Mouse (Mus musculus) limb, embryonic 15.5 days (tissue): ENCODE results near the gene Ramp2. TPM values are rescaled to one million over a fixed set of nuclear protein-coding genes. Genes with fewer than 3 reads are reported as not detected.

Source experiments
- ATAC-seq: fragments of 200-750 bp; cut with Nextera tagmentation; 2 replicates; pipeline ENCODE4 v1.8.0; 2017; ENCODE audit warnings: low read depth, moderate TSS enrichment; ENCODE audit not compliant: insufficient number of reproducible peaks, low FRiP score, low TSS enrichment
- H3K27ac ChIP-seq: fragments of 300-500 bp; sonication (generic); 2 replicates; pipeline ENCODE4 v1.5.1; 2015; ENCODE audit warnings: moderate library complexity, mild to moderate bottlenecking, inconsistent platforms
- H3K27me3 ChIP-seq: fragments of 300-500 bp; sonication (generic); 2 replicates; pipeline ENCODE4 v1.6.1; 2015; ENCODE audit warnings: inconsistent platforms
- H3K36me3 ChIP-seq: fragments of 300-500 bp; sonication (generic); 2 replicates; pipeline ENCODE4 v1.6.1; 2015; ENCODE audit warnings: inconsistent platforms
- H3K4me1 ChIP-seq: fragments of 300-500 bp; sonication (generic); 2 replicates; pipeline ENCODE4 v1.6.1; 2015; ENCODE audit warnings: inconsistent platforms
- H3K4me2 ChIP-seq: fragments of 300-500 bp; sonication (generic); 2 replicates; pipeline ENCODE4 v1.6.1; 2015; ENCODE audit warnings: mild to moderate bottlenecking, inconsistent platforms
- H3K4me3 ChIP-seq: fragments of 300-500 bp; sonication (generic); 2 replicates; pipeline ENCODE4 v1.5.1; 2015; ENCODE audit warnings: mild to moderate bottlenecking, inconsistent platforms
- H3K9ac ChIP-seq: fragments of 300-500 bp; sonication (generic); 2 replicates; pipeline ENCODE4 v1.6.1; 2015; ENCODE audit warnings: inconsistent platforms
- H3K9me3 ChIP-seq: fragments of 300-500 bp; sonication (generic); 2 replicates; pipeline ENCODE4 v1.6.1; 2016; ENCODE audit warnings: inconsistent platforms
- WGBS: fragments of 180-500 bp; shearing (Covaris S2); methylation state at CpG from one replicate; pipeline ENCODE4 v1.1.7; 2015; 5-methylcytosine and 5-hydroxymethylcytosine counted together
- polyA plus RNA-seq: library from polyadenylated mRNA; unstranded; fragments of >200 nt; fragmentation: Nextera tagmentation; extraction: Ambion mirVana; gene quantifications from 2 replicates; pipeline ENCODE4 v1.2.1, GENCODE M21; 2015

Gene Ramp2
- polyA plus RNA-seq, 1 experiment from 2014 or later, result 99.6 TPM

DNA sequence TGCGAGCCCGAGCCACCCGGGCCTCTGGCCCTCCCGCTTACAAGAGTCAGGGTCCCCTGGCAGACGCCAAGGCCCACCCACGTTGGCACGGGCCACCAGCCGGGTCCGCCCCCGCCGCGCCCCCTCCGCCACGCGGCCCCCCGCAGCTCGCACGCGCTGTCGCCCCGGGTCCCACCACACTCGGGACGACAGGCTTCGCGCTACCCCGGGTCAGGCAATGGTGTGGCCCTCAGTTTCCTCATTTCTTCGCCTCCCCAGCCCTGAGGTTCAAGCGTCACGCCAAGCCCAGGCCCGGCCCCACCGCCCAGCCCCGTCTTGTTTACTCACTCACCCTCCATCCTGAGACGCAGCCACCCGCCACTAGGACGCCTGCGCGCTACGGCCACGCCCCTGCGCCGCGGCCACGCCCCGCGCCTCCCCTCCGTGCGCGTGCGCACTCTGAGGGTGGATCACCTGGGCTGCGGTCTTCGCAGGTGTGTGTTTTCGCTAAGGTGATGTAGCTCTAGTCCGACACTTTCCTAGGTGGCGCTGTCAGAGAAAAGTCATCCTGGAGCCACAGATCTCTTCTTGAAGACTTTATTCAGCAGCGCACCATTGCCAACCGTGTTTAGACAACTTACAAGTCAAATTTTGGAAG is 19.6 kb upstream of the Ramp2 start, which contains the start of gene Ezh1:
TSS of gene Ezh1 (minus strand) at position 399 of the 637 bp plus-strand sequence.
- Histone ChIP-seq H3K9me3 (no peaks in the 10 kb centered on the region), H3K4me2 (peak within 1 kb of the TSS; percentile 78), H3K9ac (peak within 1 kb of the TSS; percentile 76), H3K4me1 (peaks cover 19% of the 10 kb centered on the region), H3K36me3 (0 out of 2 replicates have a peak, but pooled peaks cover 3% of the 10 kb centered on the region), H3K27ac (peak within 1 kb of the TSS; percentile 74), H3K27me3 (no peaks in the 10 kb centered on the region), H3K4me3 (peak within 1 kb of the TSS; percentile 84)
- peak; percentile 88 for ATAC-seq
- WGBS, result under 1% methylated on average over 56 of the region's 56 CpGs

DNA sequence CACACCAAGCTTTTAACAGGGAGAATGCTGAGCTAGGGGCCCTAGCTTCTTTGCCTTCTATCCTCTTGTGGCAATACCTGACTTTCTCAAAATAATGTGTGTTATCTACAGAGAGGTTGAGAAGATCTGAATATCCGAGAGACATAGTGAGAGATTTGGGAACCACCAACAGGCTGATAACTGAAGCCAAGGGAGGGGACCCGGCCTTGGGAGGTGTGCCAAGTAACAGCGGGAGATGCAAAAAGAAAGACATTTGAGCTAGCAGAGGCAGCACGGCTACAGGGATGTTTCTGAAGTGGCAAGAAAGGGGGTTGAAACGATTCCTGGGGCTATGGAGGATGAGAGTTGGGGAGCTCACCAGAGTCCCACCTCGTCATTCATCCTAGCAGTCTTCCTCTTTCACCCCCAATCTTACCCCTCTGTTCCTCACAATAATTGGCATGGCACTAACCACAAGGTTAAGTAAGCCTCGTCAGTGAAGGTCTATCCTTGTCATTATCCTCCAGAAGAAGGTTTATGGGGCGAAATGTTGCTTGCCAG is 16.4 kb upstream of the Ramp2 start:
- H3K9ac ChIP-seq, result no peak overlapping the region
- H3K4me1 ChIP-seq, result peaks cover 34% of the 10 kb centered on the region
- peak overlapping the region; percentile 78; the same call in 1 of the 2 replicates for H3K27ac ChIP-seq
- WGBS, result 37% methylated on average over 8 of the region's 8 CpGs
- H3K36me3 ChIP-seq, result no peaks in the 10 kb centered on the region
- ATAC-seq, result no peak
- H3K4me3 ChIP-seq, result no peak overlapping the region
- H3K4me2 ChIP-seq, result 0 out of 2 replicates have a peak overlapping the region, but pooled peaks have one; percentile 37
- no peaks in the 10 kb centered on the region for H3K9me3 ChIP-seq
- no peaks in the 10 kb centered on the region for H3K27me3 ChIP-seq

DNA sequence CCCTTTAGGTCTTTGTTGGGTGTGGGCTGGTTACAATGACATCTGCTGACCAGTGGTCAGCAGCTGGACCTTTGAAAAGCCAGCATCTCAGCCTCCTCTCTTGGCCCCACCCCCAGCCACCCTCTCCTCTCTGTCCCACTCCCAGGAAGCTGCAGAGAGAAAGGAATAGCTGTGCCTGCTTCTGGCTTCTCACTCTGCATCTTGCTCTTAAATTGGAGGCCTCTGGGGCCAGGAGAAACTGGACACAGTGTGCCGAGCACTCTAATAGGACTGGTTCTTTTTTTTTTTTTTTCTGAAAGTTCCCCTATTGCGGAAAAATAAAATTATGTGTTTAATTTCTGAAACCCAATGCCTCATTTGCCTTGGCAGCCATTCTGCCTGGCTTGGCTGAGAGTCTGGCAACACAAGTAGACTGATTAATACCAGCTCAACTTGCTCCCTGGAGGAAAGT is 15.7 kb upstream of the Ramp2 start:
- ATAC-seq, result no peak
- no peaks in the 10 kb centered on the region for H3K9me3 ChIP-seq
- no peaks in the 10 kb centered on the region for H3K36me3 ChIP-seq
- H3K27me3 ChIP-seq, result no peaks in the 10 kb centered on the region
- H3K4me1 ChIP-seq, result peaks cover 34% of the 10 kb centered on the region
- 10% methylated on average over 2 of the region's 2 CpGs for WGBS
- H3K4me2 ChIP-seq, result peak overlapping the region; percentile 37; the same call in 1 of the 2 replicates
- peak overlapping the region; percentile 78 for H3K27ac ChIP-seq
- no peak overlapping the region for H3K9ac ChIP-seq
- no peak overlapping the region for H3K4me3 ChIP-seq

DNA sequence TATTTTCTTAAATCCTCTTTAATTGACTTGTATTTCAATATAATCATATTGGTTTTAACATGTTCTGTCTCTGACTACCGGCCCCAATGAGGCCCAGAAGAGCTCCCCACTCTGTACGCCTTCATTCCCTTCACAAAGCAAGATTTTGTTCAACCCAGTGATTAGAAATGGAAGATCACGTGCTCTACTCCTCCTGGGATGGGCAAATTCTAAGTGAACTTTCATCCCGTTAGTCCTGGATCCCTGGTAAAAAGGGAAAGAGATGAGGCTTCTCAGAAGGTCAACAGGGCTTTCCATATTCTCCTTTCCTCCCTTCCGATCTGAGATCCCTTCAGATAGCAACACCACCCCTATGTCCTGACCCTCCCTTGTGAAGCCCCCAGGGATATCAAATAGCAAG is 15.3 kb upstream of the Ramp2 start:
- WGBS, result 25% methylated on average over 5 of the region's 5 CpGs
- Histone ChIP-seq H3K36me3 (no peaks in the 10 kb centered on the region), H3K4me1 (peaks cover 34% of the 10 kb centered on the region), H3K4me3 (no peak overlapping the region), H3K27ac (peak overlapping the region; percentile 78), H3K9me3 (no peaks in the 10 kb centered on the region), H3K9ac (no peak overlapping the region), H3K27me3 (no peaks in the 10 kb centered on the region), H3K4me2 (peak overlapping the region; percentile 37)
- no peak for ATAC-seq

DNA sequence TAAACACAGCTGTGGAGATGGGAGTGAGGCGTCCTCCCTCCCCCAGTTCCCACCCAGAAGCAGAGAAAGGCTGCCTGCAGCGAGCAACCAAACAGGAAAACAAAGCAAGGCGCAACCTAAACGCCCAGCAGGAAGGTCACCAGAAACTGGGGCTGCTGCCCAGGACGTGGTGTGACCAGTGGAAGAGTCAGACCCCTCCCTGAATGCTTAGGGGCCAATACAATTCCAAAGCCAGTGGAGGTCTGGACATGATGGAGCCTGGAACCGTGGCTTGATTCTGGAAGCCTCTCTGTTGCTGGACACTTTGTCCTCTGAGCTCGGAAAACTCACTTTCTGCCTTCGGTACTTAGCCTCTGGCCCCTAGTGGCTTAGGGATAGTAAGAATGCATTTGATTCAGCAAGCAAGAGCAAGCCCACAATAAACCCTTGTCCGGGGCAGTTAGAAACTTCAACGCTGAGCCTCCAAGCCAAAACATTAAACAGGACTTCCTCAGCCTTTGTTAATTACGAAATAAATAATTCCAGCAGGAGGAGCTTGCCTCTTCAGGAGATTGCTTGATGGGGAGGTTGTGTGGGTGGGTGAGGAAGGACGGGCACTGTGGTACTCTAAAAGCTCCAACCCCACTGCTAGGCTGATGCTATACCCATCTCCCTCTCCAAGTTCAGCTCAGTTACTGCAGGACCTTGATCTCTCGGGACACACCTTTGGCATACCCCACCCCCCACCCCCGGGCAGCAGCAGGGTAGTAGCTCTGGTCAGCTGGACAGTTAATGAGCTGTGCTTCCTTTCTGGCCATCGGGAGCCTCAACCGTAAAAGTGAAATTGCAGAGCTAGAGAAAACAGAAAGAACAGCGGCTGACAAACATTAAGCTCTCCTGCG is 14.6 kb upstream of the Ramp2 start:
- no peaks in the 10 kb centered on the region for H3K36me3 ChIP-seq
- no peaks in the 10 kb centered on the region for H3K9me3 ChIP-seq
- no peaks in the 10 kb centered on the region for H3K27me3 ChIP-seq
- H3K4me1 ChIP-seq, result peaks cover 34% of the 10 kb centered on the region
- H3K4me3 ChIP-seq, result peak overlapping the region; percentile 19
- WGBS, result 7% methylated on average over 18 of the region's 18 CpGs
- H3K4me2 ChIP-seq, result peak overlapping the region; percentile 37
- H3K9ac ChIP-seq, result no peak overlapping the region
- no peak for ATAC-seq
- H3K27ac ChIP-seq, result peak overlapping the region; percentile 78

DNA sequence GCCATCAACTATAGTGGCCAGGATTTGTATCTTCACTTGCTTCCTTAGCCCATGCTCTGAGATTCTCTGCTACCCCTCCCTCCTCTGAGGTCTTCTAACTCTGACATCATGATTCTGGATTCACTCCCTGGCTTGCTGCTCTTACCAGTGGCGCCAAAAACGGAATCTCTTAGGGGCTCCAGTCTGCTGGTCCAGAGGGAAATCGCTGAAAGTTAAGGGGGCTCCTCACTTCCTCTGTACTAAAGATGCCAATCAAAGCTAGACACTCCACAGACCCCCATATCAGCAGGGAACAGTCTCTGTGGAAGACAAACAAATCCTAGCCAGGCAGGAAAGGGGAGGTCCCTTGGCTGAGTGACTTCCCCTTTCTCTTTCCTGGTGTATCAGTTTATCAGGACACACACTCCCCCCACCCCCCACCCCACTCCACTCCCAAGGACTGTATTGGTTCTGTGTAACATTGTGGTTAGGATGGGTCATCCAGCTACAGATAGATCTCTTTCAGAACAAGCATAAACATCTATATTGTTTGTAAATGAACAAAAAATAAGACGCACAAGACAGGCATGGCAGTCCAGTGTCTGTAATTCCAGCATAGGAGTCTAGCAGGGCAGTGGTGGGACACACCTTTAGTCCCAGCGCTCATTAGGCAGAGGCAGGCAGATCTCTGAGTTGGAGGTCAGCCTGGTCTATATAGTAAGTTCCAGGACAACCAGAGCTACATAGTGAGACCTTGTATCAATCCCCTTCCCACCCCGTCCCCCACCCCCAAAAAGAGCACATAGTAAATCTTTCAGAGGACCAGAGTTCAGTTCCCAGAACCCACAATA is 13.6 kb upstream of the Ramp2 start:
- peak overlapping the region; percentile 78 for H3K27ac ChIP-seq
- H3K9ac ChIP-seq, result no peak overlapping the region
- H3K27me3 ChIP-seq, result no peaks in the 10 kb centered on the region
- 46% methylated on average over 6 of the region's 6 CpGs for WGBS
- H3K9me3 ChIP-seq, result no peaks in the 10 kb centered on the region
- ATAC-seq, result peak; percentile 63
- H3K4me3 ChIP-seq, result peak overlapping the region; percentile 19; the same call in 1 of the 2 replicates
- peaks cover 36% of the 10 kb centered on the region for H3K4me1 ChIP-seq
- H3K36me3 ChIP-seq, result no peaks in the 10 kb centered on the region
- H3K4me2 ChIP-seq, result peak overlapping the region; percentile 37; the same call in 1 of the 2 replicates

DNA sequence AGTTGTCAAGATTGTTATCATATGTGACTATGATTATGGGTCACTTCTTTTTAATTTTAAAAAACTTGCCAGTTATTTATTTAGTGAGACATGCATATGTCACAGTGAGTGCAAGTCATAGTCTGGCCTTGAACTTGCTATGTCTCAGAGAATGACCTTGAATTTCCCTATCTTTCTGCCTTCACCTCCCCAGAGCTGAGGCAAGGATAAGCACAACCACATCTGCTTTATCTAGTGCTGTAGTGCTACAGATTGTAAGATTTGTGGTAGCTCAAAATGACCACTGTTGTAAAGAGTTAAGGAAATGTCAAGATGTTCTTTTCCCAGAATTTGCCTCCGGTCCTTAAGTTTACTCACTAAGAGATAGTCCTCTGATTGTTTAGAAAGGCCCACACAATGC is 12.6 kb upstream of the Ramp2 start:
- no peak overlapping the region for H3K9ac ChIP-seq
- ATAC-seq, result no peak

DNA sequence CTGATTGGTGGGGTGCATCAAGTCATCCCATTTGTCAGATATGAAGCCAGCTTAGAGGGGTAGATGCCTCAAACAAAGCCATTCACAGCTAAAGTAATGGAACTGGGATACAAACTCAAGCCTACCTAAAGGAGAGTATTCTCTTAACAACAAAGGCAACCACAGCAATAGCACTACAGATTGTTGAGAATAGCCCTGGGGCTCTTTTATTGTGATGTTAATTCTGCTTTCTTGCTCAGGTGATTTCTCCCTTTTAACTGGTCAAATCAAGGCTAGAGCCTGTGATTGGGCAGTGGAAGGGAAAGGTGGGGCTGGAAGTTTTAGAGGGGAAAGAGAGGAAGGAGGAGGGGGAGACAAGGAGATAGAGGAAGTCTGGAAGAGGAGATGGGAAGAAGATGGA is 11.7 kb upstream of the Ramp2 start:
- Histone ChIP-seq H3K4me3 (no peak overlapping the region), H3K27ac (no peak overlapping the region), H3K9ac (no peak overlapping the region), H3K9me3 (no peaks in the 10 kb centered on the region), H3K36me3 (no peaks in the 10 kb centered on the region), H3K27me3 (no peaks in the 10 kb centered on the region), H3K4me1 (peaks cover 45% of the 10 kb centered on the region), H3K4me2 (no peak overlapping the region)
- no peak for ATAC-seq

More for the DNA sequence above, 12.6 kb upstream of the Ramp2 start:
- H3K27me3 ChIP-seq, result no peaks in the 10 kb centered on the region
- 92% methylated on average over 1 of the region's 1 CpGs for WGBS
- no peaks in the 10 kb centered on the region for H3K36me3 ChIP-seq
- H3K4me2 ChIP-seq, result no peak overlapping the region
- no peak overlapping the region for H3K27ac ChIP-seq
- H3K4me1 ChIP-seq, result peaks cover 43% of the 10 kb centered on the region
- H3K4me3 ChIP-seq, result no peak overlapping the region
- H3K9me3 ChIP-seq, result no peaks in the 10 kb centered on the region

DNA sequence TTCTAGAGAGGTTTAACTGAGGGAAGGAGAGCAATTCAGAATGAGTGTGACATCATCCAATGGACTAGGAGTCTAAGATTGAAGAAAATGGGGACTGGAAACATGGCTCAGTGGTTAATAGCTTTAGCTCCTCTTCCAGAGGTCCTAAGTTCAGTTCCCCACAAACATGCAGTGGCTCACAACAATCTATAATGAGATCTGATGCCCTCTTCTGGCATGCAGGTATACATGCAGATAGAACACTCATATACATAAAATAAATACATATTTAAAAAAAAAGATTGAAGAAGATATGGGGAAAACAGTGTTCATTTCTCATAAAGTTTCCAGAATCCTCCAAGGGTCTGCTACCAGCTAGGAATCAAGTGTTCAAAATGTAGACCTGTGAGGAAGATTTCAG is 10.4 kb upstream of the Ramp2 start:
- H3K4me2 ChIP-seq, result no peak overlapping the region
- no peaks in the 10 kb centered on the region for H3K9me3 ChIP-seq
- no peaks in the 10 kb centered on the region for H3K36me3 ChIP-seq
- no peak overlapping the region for H3K9ac ChIP-seq
- peaks cover 34% of the 10 kb centered on the region for H3K4me1 ChIP-seq
- H3K27me3 ChIP-seq, result no peaks in the 10 kb centered on the region
- H3K27ac ChIP-seq, result no peak overlapping the region
- H3K4me3 ChIP-seq, result no peak overlapping the region
- ATAC-seq, result no peak

DNA sequence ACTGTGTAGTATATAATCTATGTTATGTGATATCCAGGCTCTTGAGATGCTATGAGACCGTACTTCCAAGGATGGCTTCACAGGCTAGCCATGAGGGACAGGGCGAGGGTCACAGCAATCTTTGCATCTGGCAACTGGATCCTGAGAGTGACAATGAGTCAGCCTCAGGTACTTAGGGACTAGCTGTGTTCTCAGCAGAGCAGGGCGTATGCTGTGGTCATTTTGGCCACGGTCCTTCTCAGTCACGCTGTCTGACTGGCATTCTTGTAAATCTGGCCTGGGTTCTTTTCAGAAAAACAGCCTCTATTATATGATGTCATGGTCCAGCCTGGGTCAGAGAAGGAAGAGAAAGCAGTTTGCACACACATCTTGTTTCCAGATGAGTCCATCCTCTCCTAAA is 9.0 kb upstream of the Ramp2 start:
- Histone ChIP-seq H3K4me1 (peaks cover 20% of the 10 kb centered on the region), H3K36me3 (no peaks in the 10 kb centered on the region), H3K27me3 (no peaks in the 10 kb centered on the region; the same call in 1 of the 2 replicates), H3K4me3 (no peak overlapping the region), H3K4me2 (no peak overlapping the region), H3K9me3 (no peaks in the 10 kb centered on the region), H3K27ac (no peak overlapping the region), H3K9ac (no peak overlapping the region)
- 87% methylated on average over 5 of the region's 5 CpGs for WGBS
- ATAC-seq, result no peak

DNA sequence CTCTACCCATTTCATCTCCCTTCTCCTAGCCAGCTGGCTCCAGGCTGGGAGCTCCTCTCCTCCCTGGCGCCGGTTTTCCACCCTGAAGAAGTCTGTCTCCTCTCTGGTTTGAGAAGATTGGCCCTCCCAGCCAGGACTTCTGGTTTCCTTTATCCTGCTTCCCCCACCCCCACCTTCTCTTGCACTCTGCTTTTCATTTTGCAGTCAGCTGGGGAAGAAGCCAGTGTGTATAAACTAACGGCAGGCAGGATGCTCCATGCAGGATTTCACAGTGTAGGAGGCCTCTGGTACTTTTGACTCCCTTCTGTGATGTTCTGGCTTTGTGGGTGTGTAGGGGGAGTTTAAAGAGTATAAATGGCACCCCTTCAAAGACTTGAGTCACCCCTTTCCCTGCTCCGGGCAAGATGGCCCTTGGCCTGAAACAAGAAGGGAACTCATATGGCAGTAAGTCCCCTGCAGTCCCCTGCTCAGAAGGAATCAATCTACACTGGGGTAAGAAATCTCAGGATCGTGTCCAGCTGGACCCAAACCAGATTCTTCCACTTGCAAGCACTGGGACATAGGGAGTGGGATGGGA is 7.7 kb upstream of the Ramp2 start:
- H3K4me3 ChIP-seq, result no peak overlapping the region
- H3K4me2 ChIP-seq, result no peak overlapping the region
- H3K9me3 ChIP-seq, result no peaks in the 10 kb centered on the region
- no peak overlapping the region for H3K9ac ChIP-seq
- ATAC-seq, result 0 out of 2 replicates have a peak, but pooled peaks have one; percentile 52
- no peaks in the 10 kb centered on the region for H3K36me3 ChIP-seq
- peaks cover 12% of the 10 kb centered on the region; the same call in 1 of the 2 replicates for H3K4me1 ChIP-seq
- H3K27ac ChIP-seq, result peak overlapping the region; percentile 75
- H3K27me3 ChIP-seq, result no peaks in the 10 kb centered on the region; the same call in 1 of the 2 replicates
- 16% methylated on average over 5 of the region's 5 CpGs for WGBS
